Mouse (Mus musculus) ovary, postnatal 14 days (tissue): ENCODE data around the gene Lmod2.

Experiments used
- DNase-seq: peaks from one replicate; pipeline ENCODE4 v3.0.0; 2022; ENCODE audit warnings: low spot score

Lmod2 gene

DNA sequence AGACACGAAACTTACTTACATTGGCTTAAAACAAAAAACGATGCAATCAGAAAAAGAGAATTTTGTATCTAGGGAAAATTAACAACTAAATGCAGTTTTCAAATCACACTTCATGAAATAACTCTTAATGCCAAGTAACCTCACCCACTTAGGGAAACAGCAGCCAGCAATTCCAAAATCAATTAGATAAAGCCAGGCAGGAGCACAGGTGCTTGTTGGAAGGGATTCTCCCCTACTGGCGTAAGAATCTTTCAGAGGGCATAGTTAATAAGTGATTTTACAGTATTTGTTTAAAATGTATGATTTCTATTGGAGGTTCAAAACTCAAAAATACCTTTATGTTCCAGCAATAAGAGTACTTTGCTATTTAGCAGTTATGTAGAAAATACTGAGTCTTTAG is 45.4 kb downstream of the Lmod2 start:
- no peak for DNase-seq

DNA sequence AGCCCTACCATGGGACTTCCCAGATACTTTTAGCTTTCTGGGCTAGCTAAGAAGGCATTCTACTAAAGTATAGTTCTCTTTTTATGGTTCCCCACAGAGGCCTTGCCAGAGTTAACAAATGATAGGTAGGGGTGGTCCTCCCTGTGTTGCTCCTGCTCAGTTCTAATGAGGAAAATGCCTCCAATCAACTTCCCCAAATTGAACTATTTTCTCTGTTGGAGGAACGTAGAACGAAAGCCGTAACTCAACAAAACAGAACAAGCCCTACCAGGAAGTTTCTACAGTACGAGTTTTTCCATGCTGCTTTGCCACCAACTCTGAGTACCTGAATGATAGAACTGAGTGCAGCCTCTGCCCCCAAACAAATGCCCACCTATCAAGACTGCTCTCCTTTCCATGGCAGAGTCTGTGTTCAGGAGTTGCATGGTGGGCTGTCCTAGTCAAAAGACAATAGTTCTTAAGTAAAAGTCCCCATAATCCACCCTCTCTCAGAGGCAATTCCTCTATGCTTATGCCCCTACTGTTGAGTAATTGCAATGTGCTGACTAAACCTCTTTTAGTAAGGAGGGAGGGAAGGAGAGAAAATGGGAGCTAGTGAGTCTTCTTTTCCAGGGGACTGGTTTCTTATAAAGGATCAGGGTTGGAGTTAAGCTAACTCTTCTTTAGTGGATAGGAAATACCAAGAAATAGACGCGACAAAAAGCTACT is 47.9 kb downstream of the Lmod2 start:
- DNase-seq: no peak

DNA sequence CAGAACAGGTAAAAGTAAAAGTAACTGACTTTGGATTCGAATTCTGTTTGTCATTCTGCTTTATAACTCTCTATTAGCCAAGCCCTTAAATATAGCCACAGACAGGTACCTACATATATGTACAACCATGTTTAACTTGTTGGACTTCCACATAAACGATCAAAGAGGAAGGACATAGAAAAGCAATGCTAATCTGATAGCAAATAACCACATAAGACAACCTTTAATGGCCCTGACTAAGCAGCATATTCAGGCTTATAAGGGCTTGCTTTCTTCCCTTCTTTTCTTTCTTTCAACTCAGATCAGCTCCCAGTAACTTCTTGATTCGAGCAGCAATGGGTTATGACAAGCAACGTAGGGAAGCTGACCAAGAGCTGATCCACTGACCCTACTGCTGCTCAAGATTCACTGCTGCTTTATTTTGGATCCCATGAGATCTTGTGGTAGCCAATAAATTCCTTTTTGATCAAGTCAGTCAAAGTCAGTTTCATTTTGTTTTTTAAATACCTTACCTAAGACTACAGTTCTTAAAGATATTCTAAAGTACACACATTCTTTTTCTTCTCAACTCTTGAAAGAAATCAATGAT is 49.6 kb downstream of the Lmod2 start:
- DNase-seq: no peak

DNA sequence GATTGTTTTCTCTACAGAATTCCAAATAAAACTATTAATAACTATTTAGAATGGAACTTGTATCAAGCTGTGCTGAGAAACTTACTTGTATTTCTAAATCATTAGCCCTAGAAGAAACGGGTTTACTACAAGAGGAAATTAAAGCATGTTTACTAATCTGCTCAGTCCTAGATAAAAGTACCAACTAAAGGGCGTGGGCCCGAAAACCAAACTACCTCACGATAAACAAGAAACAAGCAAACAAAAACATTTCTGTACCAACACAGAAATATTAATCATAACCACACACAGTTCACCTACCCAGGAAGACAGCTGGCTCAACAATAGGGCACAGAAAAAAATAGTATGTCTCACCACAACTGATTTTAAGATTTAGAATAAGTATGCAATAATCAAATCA is 50.8 kb downstream of the Lmod2 start:
- no peak for DNase-seq

DNA sequence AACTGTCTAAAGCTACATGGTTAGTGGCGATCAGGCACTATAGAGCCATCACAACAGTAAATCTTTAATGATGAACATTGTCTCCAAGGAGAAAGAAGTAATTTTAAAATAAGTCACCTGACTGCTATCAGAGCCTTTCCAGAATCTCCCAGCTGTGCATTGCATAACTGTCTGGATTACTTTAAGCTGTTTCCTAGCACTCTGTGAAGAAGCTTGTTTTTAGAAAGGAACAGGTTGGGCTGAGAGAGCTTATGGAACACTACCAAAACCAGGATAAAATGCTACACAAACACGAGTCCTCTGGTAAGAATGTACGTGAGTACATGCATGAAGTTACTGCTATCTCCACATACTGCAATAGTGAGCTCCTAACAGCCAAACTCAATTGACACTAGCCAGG is 53.2 kb downstream of the Lmod2 start:
- DNase-seq: no peak

DNA sequence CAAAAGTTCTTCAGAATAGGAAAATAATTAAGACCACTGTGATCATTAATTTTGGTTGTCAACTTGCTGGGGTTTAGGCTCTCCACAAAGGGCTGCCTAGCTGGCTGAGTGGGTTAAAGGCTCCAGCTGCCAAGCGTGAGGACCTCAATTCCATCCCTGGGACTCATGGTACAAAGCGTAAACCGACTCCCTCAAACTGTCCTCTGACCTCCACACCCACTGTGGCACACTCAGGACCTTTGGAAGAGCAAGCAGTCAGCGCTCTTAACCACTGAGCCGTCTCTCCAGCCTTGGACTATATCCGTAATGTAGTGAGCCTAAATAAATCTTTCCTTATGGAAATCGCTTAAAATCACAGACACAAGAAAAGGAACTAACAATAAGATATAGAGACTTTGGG is 54.0 kb downstream of the Lmod2 start:
- no peak for DNase-seq
